Mouse (Mus musculus) hindbrain, embryonic 16.5 days (tissue): Measurements from ENCODE around the gene Skor1. TPM values are rescaled to one million over a fixed set of nuclear protein-coding genes. Genes with fewer than 3 reads are reported as not detected.

ENCODE experiments used
- ATAC-seq: fragments of 200-750 bp; cut with Nextera tagmentation; 2 replicates; pipeline ENCODE4 v1.8.0; 2017; ENCODE audit warnings: moderate TSS enrichment, moderate library complexity
- H3K27ac ChIP-seq: fragments of 300-500 bp; sonication (generic); 2 replicates; pipeline ENCODE4 v1.5.1; 2014; ENCODE audit warnings: low read depth, mild to moderate bottlenecking, control low read depth, low read length, moderate library complexity
- H3K27me3 ChIP-seq: fragments of 300-500 bp; sonication (generic); replicated peaks from 2 replicates; pipeline ENCODE4 v1.6.1; 2014; ENCODE audit warnings: low read length; ENCODE audit not compliant: control insufficient read depth, insufficient read depth
- H3K36me3 ChIP-seq: fragments of 300-500 bp; sonication (generic); 2 replicates; pipeline ENCODE4 v1.6.1; 2014; ENCODE audit warnings: mild to moderate bottlenecking, low read length, moderate library complexity, mixed read lengths; ENCODE audit not compliant: control insufficient read depth, insufficient read depth
- H3K4me1 ChIP-seq: fragments of 300-500 bp; sonication (generic); 2 replicates; pipeline ENCODE4 v1.6.1; 2014; ENCODE audit warnings: low read depth, low read length; ENCODE audit not compliant: control insufficient read depth, insufficient read depth
- H3K4me2 ChIP-seq: fragments of 300-500 bp; sonication (generic); 2 replicates; pipeline ENCODE4 v1.6.1; 2014; ENCODE audit warnings: mild to moderate bottlenecking, low read length, control low read depth, moderate library complexity
- H3K4me3 ChIP-seq: fragments of 300-500 bp; sonication (generic); 2 replicates; pipeline ENCODE4 v1.5.1; 2014; ENCODE audit warnings: mild to moderate bottlenecking, low read length, control low read depth, moderate library complexity
- H3K9ac ChIP-seq: fragments of 300-500 bp; sonication (generic); 2 replicates; pipeline ENCODE4 v1.6.1; 2014; ENCODE audit warnings: low read depth, mild to moderate bottlenecking, control low read depth, low read length, moderate library complexity
- H3K9me3 ChIP-seq: fragments of 300-500 bp; sonication (generic); 2 replicates; pipeline ENCODE4 v1.6.1; 2014; ENCODE audit warnings: mild to moderate bottlenecking, low read length, moderate library complexity; ENCODE audit not compliant: control insufficient read depth
- whole genome bisulfite sequencing: fragments of 180-500 bp; shearing (Covaris S2); extraction: QIAGEN DNeasy Blood & Tissue Kit; methylation state at CpG from one replicate; pipeline ENCODE4 v1.1.7; 2014; 5-methylcytosine and 5-hydroxymethylcytosine counted together
- polyA plus RNA-seq: library from polyadenylated mRNA; unstranded; fragments of >200 nt; fragmentation: Nextera tagmentation; extraction: Ambion mirVana; gene quantifications from 2 replicates; pipeline ENCODE4 v1.2.1, GENCODE M21; 2015

Gene Skor1
- polyA plus RNA-seq, 1 experiment from 2014 or later = 10.8 TPM

DNA sequence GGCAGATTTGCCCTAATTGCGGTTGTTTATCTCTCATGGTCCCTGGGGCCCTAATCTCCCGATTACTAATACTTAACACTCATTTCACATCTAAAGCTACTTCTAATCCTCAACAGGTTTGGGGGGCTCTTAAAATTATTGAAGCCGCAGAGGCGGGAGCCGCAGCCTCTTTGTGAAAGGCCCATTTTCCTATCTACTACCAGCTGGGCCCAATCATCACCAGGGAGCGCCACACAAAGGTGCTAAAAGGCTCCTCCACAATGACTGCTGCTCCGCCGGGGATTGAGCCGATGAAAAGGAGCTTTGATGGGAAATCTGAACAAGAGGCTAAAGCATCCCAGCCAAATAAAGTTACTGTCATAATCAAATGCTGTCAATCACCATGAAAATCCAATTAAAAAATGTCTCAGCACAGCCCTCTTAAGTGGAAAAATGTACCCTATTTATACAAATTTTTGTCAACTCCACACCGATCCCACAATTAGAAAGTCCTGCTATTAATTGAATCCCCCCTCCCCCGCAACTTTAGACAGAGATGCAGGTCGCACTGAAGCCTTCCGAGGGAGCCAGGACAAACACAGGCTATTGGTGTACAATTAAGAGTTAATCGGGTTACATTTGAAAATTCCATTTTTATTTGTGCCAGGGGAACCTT lies 33.7 kb upstream of the Skor1 start:
- Histone ChIP-seq H3K36me3 (no peaks in the 10 kb centered on the region), H3K4me3 (no peak overlapping the region), H3K9ac (no peak overlapping the region), H3K4me2 (no peak overlapping the region), H3K27me3 (no peaks in the 10 kb centered on the region), H3K27ac (no peak overlapping the region), H3K9me3 (no peaks in the 10 kb centered on the region), H3K4me1 (peaks cover 25% of the 10 kb centered on the region)
- ATAC-seq = no peak
- WGBS = 22% methylated on average over 14 of the region's 14 CpGs

DNA sequence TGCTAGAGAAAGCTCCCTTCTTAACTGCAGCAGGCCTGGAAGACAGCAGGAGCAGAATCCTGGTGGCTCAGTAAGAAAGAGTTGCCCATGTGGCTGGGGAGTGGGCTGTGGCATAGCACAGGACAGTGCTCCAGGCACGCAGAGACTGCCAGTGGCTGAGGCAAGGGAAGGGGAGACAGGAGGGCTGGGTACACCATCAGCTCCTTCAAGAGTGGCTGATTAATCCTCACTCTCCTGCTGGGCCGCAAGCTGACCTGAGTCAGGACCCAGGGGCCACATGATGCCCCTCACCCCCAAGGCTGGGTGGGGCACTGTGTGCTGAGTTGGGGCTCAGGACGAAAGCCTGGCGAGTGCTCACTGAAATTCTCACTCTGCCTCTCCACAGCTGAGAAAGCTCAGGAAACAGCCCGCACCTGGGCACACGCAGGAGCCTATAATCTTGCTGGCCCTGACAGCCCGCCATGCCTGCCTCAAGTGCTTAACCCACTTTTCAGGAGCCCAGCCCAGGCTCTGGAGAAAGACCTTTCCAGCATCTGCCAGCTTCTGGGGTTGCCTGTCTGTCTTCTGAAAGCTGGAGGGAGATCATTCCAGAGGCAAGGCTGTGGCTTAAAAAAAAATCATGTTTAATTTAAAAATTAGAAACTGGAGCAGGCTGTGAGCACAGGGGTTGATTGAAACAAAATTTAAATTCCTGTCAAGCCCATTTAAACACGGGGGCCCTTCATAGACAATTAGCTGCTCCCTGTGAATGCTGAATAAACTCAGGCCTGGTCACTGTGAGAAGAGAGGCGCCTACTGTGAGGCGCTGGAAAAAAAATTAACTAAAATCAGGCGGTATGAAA lies 32.8 kb upstream of the Skor1 start:
- 38% methylated on average over 11 of the region's 11 CpGs for WGBS
- H3K27me3 ChIP-seq = no peaks in the 10 kb centered on the region
- no peak overlapping the region; the same call in 1 of the 2 replicates for H3K9ac ChIP-seq
- H3K9me3 ChIP-seq = no peaks in the 10 kb centered on the region
- 0 out of 2 replicates have a peak, but pooled peaks have one; percentile 43 for ATAC-seq
- no peak overlapping the region for H3K4me3 ChIP-seq
- H3K27ac ChIP-seq = no peak overlapping the region
- H3K36me3 ChIP-seq = no peaks in the 10 kb centered on the region
- peaks cover 18% of the 10 kb centered on the region for H3K4me1 ChIP-seq
- no peak overlapping the region for H3K4me2 ChIP-seq

DNA sequence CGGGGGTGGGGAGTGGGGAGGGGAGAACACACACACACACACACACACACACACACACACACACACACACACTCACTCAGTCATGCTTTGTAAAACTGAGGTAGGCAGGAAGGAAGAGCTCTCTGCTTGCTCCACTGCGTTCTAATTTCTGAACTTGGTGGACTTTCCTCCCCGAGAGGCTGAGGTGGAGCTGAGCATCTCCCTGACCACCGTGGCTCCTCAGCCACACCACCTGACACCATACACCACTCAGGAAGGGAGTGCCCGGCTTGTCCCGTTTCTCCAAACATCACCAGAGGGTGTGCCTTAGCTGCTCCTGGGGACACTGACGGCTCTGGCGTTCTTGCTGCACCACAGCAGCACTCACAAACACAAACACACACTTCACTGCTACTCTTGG lies 29.5 kb upstream of the Skor1 start:
- no peak for ATAC-seq
- H3K4me2 ChIP-seq = no peak overlapping the region
- H3K27ac ChIP-seq = no peak overlapping the region
- H3K4me1 ChIP-seq = peaks cover 17% of the 10 kb centered on the region
- WGBS = 87% methylated on average over 8 of the region's 8 CpGs
- H3K36me3 ChIP-seq = no peaks in the 10 kb centered on the region
- no peak overlapping the region for H3K9ac ChIP-seq
- no peak overlapping the region for H3K4me3 ChIP-seq
- no peaks in the 10 kb centered on the region for H3K9me3 ChIP-seq
- H3K27me3 ChIP-seq = no peaks in the 10 kb centered on the region

DNA sequence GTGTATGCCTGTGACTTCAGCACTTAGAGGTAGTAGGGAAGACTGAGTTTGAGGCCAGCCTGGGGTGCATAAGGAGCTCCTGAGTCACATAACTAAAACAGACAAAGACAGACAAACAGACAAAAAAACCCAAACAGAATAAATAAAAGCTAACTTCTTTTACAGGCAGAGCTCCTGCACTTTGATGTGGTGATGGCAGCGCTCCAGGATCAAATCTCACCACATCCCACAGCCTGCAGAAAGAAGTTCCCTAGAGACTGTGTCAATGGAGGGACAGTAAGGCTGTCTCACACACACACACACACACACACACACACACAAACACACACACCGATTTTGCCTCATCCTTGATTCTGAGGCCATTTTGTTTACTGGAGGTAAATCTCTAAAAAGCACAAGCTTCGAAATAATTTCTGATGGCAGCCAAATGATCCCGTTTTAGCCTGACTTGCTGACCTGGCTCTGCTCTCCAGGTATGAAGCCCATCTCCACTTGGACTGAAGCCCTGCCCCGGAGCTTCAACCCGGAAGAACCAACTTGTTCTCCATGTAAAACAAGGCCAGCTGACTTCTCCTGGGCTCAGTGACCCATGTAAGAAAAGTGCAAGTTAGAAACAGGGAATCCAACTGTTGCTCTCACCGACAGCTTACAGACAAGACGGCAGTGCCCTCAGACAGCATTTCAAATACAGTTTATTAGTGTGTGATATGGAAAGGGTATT lies 25.4 kb upstream of the Skor1 start:
- no peak overlapping the region for H3K9ac ChIP-seq
- H3K4me2 ChIP-seq = no peak overlapping the region
- 86% methylated on average over 8 of the region's 8 CpGs for WGBS
- no peaks in the 10 kb centered on the region for H3K9me3 ChIP-seq
- H3K4me1 ChIP-seq = no peaks in the 10 kb centered on the region
- H3K36me3 ChIP-seq = no peaks in the 10 kb centered on the region
- no peaks in the 10 kb centered on the region for H3K27me3 ChIP-seq
- H3K4me3 ChIP-seq = no peak overlapping the region
- no peak overlapping the region for H3K27ac ChIP-seq
- ATAC-seq = no peak

DNA sequence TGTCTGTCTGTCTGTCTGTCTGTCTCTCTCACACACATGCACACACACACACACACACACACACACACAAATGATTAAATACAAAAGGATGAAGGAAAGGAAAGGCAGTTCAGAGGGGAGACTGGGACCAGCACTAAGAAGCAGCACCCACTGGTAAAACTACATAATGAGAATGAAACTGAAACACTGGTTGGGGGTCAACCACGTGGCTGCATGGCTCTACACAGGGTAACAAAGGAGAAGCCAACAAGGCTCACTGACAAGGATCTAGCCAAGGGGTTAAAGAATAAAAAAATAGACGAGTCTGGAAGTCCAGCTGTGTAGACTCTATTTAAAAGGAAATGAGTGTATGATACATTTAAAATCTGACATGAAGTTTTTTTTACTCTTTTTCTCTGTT lies 23.2 kb upstream of the Skor1 start:
- ATAC-seq = no peak
- H3K4me2 ChIP-seq = no peak overlapping the region
- WGBS = 42% methylated on average over 2 of the region's 2 CpGs

DNA sequence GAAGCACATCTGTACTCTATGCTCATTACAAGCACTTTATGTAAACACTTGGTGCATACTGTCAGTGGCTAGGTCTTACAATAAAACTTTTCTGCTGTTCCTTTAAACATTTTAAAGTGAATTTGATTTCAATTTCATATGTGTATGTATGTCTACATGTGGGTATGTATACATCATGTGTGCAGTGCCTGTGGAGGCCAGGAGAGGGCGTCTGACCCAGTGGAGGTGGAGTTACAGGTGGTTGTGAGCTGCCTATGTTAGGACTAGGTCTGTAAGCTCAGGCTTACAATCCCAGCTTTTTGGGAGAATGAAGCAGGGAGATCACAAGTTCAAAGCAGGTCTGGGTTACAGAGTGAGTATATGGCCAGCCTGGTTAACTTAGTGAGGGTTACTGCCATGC lies 20.4 kb upstream of the Skor1 start:
- ATAC-seq = no peak
- Histone ChIP-seq H3K4me2 (no peak overlapping the region), H3K9ac (no peak overlapping the region), H3K36me3 (no peaks in the 10 kb centered on the region), H3K9me3 (no peaks in the 10 kb centered on the region), H3K4me1 (no peaks in the 10 kb centered on the region), H3K27me3 (no peaks in the 10 kb centered on the region), H3K27ac (no peak overlapping the region), H3K4me3 (no peak overlapping the region)
- 94% methylated on average over 1 of the region's 1 CpGs for WGBS

More for the DNA sequence above, 23.2 kb upstream of the Skor1 start:
- H3K27me3 ChIP-seq = no peaks in the 10 kb centered on the region
- no peaks in the 10 kb centered on the region for H3K4me1 ChIP-seq
- H3K9ac ChIP-seq = no peak overlapping the region
- H3K36me3 ChIP-seq = no peaks in the 10 kb centered on the region
- H3K4me3 ChIP-seq = no peak overlapping the region
- no peak overlapping the region for H3K27ac ChIP-seq
- no peaks in the 10 kb centered on the region for H3K9me3 ChIP-seq

DNA sequence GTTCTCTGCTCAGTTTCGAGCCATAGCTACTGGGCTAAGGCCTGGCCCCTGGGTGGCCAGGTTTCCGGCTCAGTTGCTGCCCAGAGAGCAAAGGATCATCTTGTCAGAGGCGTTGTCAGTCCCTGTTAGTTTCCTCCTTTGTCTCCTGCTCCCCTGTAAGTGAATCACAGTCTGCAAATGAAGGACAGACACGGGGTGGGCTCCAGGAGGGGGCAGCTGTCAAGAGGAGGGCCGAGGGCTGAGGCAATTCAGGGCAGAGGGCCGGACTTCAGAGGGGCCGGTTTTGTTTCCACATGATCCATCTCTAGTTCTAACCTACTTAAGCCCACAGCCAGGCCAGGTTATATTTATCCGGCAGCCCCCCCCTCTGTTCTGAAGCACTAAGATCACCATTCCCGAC lies 16.3 kb upstream of the Skor1 start:
- Histone ChIP-seq H3K36me3 (0 out of 2 replicates have a peak, but pooled peaks cover 3% of the 10 kb centered on the region), H3K9ac (no peak overlapping the region), H3K9me3 (no peaks in the 10 kb centered on the region), H3K4me3 (no peak overlapping the region), H3K27ac (no peak overlapping the region), H3K27me3 (no peaks in the 10 kb centered on the region), H3K4me2 (no peak overlapping the region), H3K4me1 (no peaks in the 10 kb centered on the region)
- no peak for ATAC-seq
- WGBS = 26% methylated on average over 9 of the region's 9 CpGs

DNA sequence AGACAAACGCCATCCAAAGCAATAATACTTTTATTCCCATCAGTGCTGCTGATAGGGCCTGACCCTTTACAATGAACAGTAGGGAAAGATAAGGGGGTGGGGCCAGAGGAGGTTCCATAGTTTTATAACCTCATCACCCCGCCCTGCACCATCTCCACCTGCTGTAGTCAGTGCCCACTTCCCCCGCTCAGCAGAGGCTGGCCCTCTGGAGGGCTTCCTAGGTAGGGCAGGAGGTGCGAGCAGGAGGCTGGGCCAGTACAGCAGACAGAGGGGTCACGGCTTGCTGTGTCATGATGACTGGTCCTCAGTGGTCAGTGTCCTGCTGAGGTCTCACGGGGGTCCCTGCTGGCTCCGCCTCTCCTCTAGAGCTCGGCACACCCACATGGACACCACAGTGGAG lies 15.0 kb upstream of the Skor1 start:
- H3K9ac ChIP-seq = no peak overlapping the region
- ATAC-seq = no peak
- no peaks in the 10 kb centered on the region for H3K9me3 ChIP-seq
- WGBS = 75% methylated on average over 8 of the region's 8 CpGs
- H3K27ac ChIP-seq = no peak overlapping the region
- H3K4me2 ChIP-seq = no peak overlapping the region
- no peak overlapping the region for H3K4me3 ChIP-seq
- no peaks in the 10 kb centered on the region for H3K4me1 ChIP-seq
- H3K36me3 ChIP-seq = 0 out of 2 replicates have a peak, but pooled peaks cover 3% of the 10 kb centered on the region
- no peaks in the 10 kb centered on the region for H3K27me3 ChIP-seq

DNA sequence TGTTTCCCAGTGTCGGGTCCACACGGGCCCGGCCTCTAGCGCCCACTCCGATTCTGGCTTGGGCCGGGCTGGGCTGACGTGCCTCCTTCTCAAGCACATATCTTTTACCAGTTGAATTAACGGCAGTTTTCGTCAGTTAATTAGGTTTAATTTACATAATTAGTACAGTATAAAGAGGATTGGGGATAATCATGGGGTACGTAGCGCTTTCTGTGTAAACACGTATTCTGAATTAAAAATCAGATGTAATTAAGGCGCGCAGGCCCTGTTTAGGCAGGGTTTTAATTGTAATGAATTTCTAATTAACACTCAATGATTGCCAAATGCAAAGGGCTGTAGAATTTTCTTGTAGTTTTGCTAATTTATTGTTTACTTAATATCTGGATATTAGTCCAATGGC lies 3.2 kb upstream of the Skor1 start:
- Histone ChIP-seq H3K4me3 (peak overlapping the region; percentile 11; the same call in 1 of the 2 replicates), H3K9ac (no peak overlapping the region; the same call in 1 of the 2 replicates), H3K4me1 (peaks cover 13% of the 10 kb centered on the region), H3K27me3 (peaks cover 55% of the 10 kb centered on the region), H3K36me3 (no peaks in the 10 kb centered on the region), H3K27ac (no peak overlapping the region), H3K9me3 (no peaks in the 10 kb centered on the region), H3K4me2 (peak overlapping the region; percentile 69)
- ATAC-seq = no peak
- 18% methylated on average over 14 of the region's 14 CpGs for WGBS
